Mouse (Mus musculus) embryo, embryonic 10.5 days (tissue): ENCODE results near the gene Samhd1.

Experiments
- DNase-seq: peaks from one replicate; pipeline ENCODE4 v3.0.0-alpha.2; 2015; ENCODE audit warnings: low spot score

The Samhd1 gene

GRCm38 (mm10) chr2:157099532-157100318 lies 35.3 kb downstream of the Samhd1 start:
- DNase-seq = no peak

DNA sequence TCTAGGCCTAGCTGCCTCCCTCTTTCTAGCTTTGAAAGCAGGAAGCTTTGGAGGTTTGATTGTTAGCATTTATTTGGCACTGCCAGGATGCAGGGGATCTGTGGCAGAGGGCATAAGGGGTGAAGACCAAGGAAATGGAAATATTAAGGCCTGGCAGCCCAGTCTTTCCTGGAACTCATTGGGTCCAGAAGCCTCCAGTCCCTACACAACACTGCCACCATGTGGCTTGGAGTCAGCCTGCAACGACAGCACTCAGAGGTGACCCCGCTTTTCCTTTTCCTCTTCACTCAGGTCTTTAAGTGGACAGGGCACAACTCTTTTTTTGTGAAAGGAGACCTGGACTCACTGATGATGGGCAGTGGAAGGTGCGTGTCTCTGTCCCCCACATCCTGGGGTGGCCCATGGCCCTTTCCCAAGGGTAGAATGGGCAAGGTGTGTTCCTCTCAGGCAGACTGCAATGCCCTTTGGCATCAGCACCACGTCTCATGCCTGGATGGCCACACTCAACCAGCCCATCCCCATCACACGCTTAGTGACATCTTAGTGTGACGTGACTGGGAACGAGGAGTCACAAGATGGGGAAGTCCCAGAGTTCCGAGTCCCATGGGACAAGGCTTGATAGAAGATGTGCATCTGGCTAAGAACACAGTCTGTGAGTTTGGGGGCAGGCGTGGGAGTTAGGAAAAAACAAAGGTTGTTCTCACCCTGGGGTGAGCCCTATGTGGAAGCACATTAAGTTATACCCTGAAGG lies 39.9 kb downstream of the Samhd1 start:
- peak; percentile 84 for DNase-seq

DNA sequence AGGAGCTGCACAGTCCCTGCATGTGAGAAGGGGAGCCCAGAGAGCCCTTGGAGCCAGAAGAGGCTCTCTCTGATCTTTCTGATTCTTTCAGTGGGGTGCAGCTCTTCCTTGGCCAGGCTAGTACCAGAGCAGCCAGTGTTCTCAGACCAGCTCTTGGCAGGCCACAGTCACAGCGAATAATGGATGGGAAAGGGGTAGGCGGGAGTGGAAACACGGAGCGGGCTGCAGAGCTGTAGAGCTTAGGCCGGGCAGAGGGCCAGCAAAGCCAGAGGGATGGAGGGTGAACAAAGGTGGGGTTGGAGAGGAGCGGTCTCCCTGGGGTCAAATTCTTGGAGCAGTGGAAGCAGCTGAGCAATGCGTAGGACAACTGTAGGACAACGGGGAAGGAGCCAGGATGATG lies 43.0 kb downstream of the Samhd1 start:
- no peak for DNase-seq

- DNase-seq = no peak
These were observed 47.3 kb downstream of the Samhd1 start for GRCm38 (mm10) chr2:157087536-157088317.

GRCm38 (mm10) chr2:157086796-157087195 lies 48.3 kb downstream of the Samhd1 start, which contains the start of gene Tldc2:
TSS of gene Tldc2 (plus strand) at chr2:157087055.
- DNase-seq = no peak

- DNase-seq = no peak
These were observed 50.1 kb downstream of the Samhd1 start for GRCm38 (mm10) chr2:157084831-157085585.

- no peak for DNase-seq
These were observed 53.1 kb downstream of the Samhd1 start for GRCm38 (mm10) chr2:157081960-157082359.

GRCm38 (mm10) chr2:157081331-157081730 lies 53.7 kb downstream of the Samhd1 start:
- DNase-seq = no peak

DNA sequence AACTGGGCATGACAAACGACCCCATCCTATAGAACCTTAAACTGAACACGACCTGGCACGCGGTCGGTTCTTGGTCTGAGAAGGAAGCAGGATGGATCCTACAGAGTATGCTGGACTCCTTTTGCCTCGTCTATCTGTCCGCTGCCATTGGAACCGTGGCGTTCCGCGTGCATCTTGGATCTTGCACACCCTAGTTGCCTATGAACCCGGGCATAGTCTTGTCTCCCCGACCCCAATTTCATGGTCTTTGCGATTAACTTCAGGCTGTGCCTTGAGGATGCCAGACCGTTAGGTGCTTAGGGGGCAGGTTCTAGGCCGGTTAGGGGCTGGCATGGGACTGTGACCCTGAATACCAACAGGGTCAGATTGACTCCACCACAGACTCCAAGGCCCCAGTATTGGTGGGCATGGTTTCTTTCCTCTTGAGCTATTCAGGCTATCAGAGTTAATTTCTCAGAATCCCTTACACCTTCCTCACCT lies 55.3 kb downstream of the Samhd1 start:
- no peak for DNase-seq

GRCm38 (mm10) chr2:157078793-157079700 lies 56.0 kb downstream of the Samhd1 start, which contains the start of gene Soga1:
TSS of gene Soga1 (minus strand) at chr2:157079254.
- DNase-seq = peak; percentile 90

GRCm38 (mm10) chr2:157078059-157078792 lies 56.8 kb downstream of the Samhd1 start:
- DNase-seq = peak; percentile 53

DNA sequence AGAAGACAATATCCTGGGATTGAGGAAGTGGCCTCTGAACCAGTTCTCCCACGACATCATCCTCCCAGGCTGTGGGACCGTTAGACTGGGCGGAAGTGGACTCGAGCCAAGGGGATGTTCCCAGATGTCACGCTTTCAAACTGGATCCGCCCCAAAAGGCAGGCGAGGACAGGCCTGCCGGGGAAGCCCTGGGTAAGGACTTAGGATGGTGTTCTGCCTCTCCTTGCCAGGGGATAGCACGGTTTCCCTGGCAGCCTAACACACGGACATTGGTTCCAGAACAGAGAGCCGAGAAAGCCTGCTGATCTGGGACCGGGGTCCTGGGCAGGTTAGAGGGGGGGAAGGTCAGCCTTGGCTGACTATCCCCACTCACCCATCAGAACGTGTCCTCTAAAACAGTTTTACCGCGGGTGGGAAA lies 57.4 kb downstream of the Samhd1 start:
- peak; percentile 77 for DNase-seq

- no peak for DNase-seq
These were observed 57.9 kb downstream of the Samhd1 start for GRCm38 (mm10) chr2:157077160-157077559.

GRCm38 (mm10) chr2:157076585-157076984 lies 58.5 kb downstream of the Samhd1 start:
- DNase-seq = no peak

GRCm38 (mm10) chr2:157075685-157076084 lies 59.4 kb downstream of the Samhd1 start:
- DNase-seq = no peak

DNA sequence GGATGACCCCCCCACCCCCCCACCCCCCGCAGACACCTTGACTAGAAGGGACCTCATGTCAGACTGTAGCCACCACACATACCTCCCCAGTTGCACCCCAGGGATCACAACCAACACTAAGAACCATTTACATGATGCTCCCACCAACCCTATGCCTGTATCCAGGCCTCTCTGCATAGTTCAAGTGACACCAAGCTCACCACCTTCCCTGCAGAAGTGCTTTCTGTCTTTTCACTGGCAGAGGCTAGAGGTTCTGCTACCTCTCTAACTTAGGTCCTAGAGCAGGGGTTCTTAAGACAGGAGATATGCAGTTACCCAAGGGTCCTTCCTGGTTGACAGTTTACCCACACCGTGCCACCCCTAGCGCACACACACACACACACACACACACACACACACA lies 59.8 kb downstream of the Samhd1 start:
- no peak for DNase-seq

GRCm38 (mm10) chr2:157074772-157075171 lies 60.3 kb downstream of the Samhd1 start:
- DNase-seq = no peak

- DNase-seq = no peak
These were observed 60.8 kb downstream of the Samhd1 start for GRCm38 (mm10) chr2:157074186-157074724.

GRCm38 (mm10) chr2:157073378-157074052 lies 61.5 kb downstream of the Samhd1 start:
- no peak for DNase-seq
